Mouse (Mus musculus) forebrain, embryonic 16.5 days (tissue): Measurements from ENCODE around the gene Rfx5. TPM values are rescaled to one million over a fixed set of nuclear protein-coding genes. Genes with fewer than 3 reads are reported as not detected.

Source experiments
- ATAC-seq: fragments of 200-750 bp; cut with Nextera tagmentation; 2 replicates; pipeline ENCODE4 v1.8.0; 2017; ENCODE audit warnings: mild to moderate bottlenecking, moderate library complexity
- H3K27ac ChIP-seq: fragments of 300-500 bp; sonication (generic); 2 replicates; pipeline ENCODE4 v1.5.1; 2014; ENCODE audit warnings: low read length, control low read depth
- H3K27me3 ChIP-seq: fragments of 300-500 bp; sonication (generic); replicated peaks from 2 replicates; pipeline ENCODE4 v1.6.1; 2014; ENCODE audit warnings: low read length; ENCODE audit not compliant: control insufficient read depth, insufficient read depth
- H3K36me3 ChIP-seq: fragments of 300-500 bp; sonication (generic); 2 replicates; pipeline ENCODE4 v1.6.1; 2014; ENCODE audit not compliant: control insufficient read depth, insufficient read depth
- H3K4me1 ChIP-seq: fragments of 300-500 bp; sonication (generic); replicated peaks from 2 replicates; pipeline ENCODE4 v1.6.1; 2014; ENCODE audit warnings: low read length; ENCODE audit not compliant: control insufficient read depth, insufficient read depth
- H3K4me2 ChIP-seq: fragments of 300-500 bp; sonication (generic); 2 replicates; pipeline ENCODE4 v1.6.1; 2014; ENCODE audit warnings: mild to moderate bottlenecking, low read length, control low read depth
- H3K4me3 ChIP-seq: fragments of 300-500 bp; sonication (generic); replicated peaks from 2 replicates; pipeline ENCODE4 v1.5.1; 2014; ENCODE audit warnings: mild to moderate bottlenecking, low read length, control low read depth
- H3K9ac ChIP-seq: fragments of 300-500 bp; sonication (generic); replicated peaks from 2 replicates; pipeline ENCODE4 v1.6.1; 2014; ENCODE audit warnings: low read depth, low read length, control low read depth
- H3K9me3 ChIP-seq: fragments of 300-500 bp; sonication (generic); 2 replicates; pipeline ENCODE4 v1.6.1; 2016; ENCODE audit warnings: low read length; ENCODE audit not compliant: control insufficient read depth
- WGBS: fragments of 180-500 bp; shearing (Covaris S2); extraction: QIAGEN DNeasy Blood & Tissue Kit; methylation state at CpG from one replicate; pipeline ENCODE4 v1.1.7; 2014; 5-methylcytosine and 5-hydroxymethylcytosine counted together
- microRNA-seq: library from miRNA; unstranded; fragments of <30 nt; microRNA quantifications from one replicate; pipeline ENCODE4, GENCODE M21; 2017
- polyA plus RNA-seq: library from polyadenylated mRNA; unstranded; fragments of >200 nt; fragmentation: Nextera tagmentation; extraction: Ambion mirVana; gene quantifications from 2 replicates; pipeline ENCODE4 v1.2.1, GENCODE M21; 2015

The Rfx5 gene
- polyA plus RNA-seq, 1 experiment from 2014 or later = 6.7 TPM

DNA sequence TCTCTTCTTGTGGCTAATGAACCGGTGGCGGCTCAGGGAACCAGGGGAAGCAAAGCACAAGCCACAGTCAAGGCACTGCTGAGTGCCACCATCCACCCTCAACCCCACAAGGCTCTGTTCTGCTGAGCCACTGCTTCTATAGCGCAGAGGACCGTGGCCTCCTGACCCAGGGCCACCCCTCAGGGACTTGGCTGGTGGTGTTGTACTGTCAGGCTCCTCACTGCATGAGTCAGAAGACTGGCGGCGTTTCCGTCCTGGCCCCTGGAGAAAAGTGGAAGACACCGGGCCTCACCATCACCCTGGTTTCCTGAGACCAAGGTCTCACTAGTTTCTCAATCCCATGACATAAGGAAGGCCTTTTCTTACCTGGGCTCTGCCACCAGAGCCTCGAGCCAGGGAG, 53.8 kb downstream of the Rfx5 start:
- ATAC-seq = no peak
- Histone ChIP-seq H3K27me3 (no peaks in the 10 kb centered on the region), H3K9ac (no peak overlapping the region), H3K4me1 (no peaks in the 10 kb centered on the region; the same call in 1 of the 2 replicates), H3K9me3 (no peaks in the 10 kb centered on the region), H3K36me3 (peaks cover 47% of the 10 kb centered on the region), H3K27ac (no peak overlapping the region), H3K4me2 (no peak overlapping the region), H3K4me3 (no peak overlapping the region)
- whole genome bisulfite sequencing = 81% methylated on average over 9 of the region's 9 CpGs

DNA sequence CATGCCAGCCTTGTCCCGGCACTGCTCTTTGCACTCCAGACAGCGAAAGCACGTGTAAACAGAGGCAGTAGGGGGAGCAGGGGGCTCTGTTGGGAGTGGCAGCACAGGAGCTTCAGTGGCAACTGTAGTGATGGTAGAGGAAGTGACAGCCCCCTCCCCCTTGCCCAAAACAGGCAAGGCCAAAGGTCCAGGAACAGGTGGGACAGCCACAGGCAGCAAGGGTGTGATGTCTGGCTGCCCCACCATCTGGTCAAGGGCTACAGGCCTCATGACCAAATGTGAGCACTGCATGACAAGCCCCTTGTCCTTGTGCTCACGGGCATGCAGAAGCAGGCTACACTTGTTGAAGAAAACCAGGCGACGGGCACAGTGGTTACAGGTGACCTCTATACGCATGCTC, 56.5 kb downstream of the Rfx5 start:
- Histone ChIP-seq H3K9ac (no peak overlapping the region), H3K27me3 (no peaks in the 10 kb centered on the region), H3K27ac (no peak overlapping the region), H3K4me3 (no peak overlapping the region), H3K4me2 (no peak overlapping the region), H3K4me1 (peaks cover 16% of the 10 kb centered on the region), H3K36me3 (peaks cover 38% of the 10 kb centered on the region), H3K9me3 (no peaks in the 10 kb centered on the region)
- 86% methylated on average over 7 of the region's 7 CpGs for WGBS
- no peak for ATAC-seq

Small RNA genes lying within 50 kb of the gene (microRNA-seq; reads per million reads assigned to microRNA genes)
- gene Mir7013 = 2.1 reads per million, percentile 3 among the genes with 10 or more reads in this experiment

Other genes starting within 250 kb of the Rfx5 start
- 4.9 and 9.0 TPM in 2 replicates for gene Cgn, start 167.6 kb upstream of the Rfx5 start, polyA plus RNA-seq
- gene Pogz, start 116.5 kb upstream of the Rfx5 start, polyA plus RNA-seq = 24.4 and 27.9 TPM in 2 replicates
- 366 and 371 TPM in 2 replicates for gene Psmb4, start 67.1 kb upstream of the Rfx5 start, polyA plus RNA-seq
- gene Selenbp1, start 21.0 kb upstream of the Rfx5 start, polyA plus RNA-seq = 8.5 and 11.6 TPM in 2 replicates
- 26.4 and 29.7 TPM in 2 replicates for gene Pi4kb, start 20.7 kb downstream of the Rfx5 start, polyA plus RNA-seq
- gene Zfp687, start 61.4 kb downstream of the Rfx5 start, polyA plus RNA-seq = 20.0 and 20.7 TPM in 2 replicates
- 286 and 291 TPM in 2 replicates for gene Psmd4, start 88.5 kb downstream of the Rfx5 start, polyA plus RNA-seq
- 20.3 and 21.7 TPM in 2 replicates for gene Pip5k1a, start 152.9 kb downstream of the Rfx5 start, polyA plus RNA-seq
- 230 and 233 TPM in 2 replicates for gene Vps72, start 156.9 kb downstream of the Rfx5 start, polyA plus RNA-seq
- gene Tmod4, start 170.4 kb downstream of the Rfx5 start, polyA plus RNA-seq = 0.65 and 0.91 TPM in 2 replicates
- gene Scnm1, start 179.9 kb downstream of the Rfx5 start, polyA plus RNA-seq = 90.1 and 93.1 TPM in 2 replicates
- gene Lysmd1, start 180.0 kb downstream of the Rfx5 start, polyA plus RNA-seq = 41.9 and 46.6 TPM in 2 replicates
- 2.1 and 2.5 TPM in 2 replicates for gene Tnfaip8l2, start 188.3 kb downstream of the Rfx5 start, polyA plus RNA-seq
- gene Sema6c, start 206.4 kb downstream of the Rfx5 start, polyA plus RNA-seq = 21.4 and 22.6 TPM in 2 replicates